Mouse (Mus musculus) hindbrain, embryonic 13.5 days (tissue): ENCODE data around the gene Gng3. TPM values are rescaled to one million over a fixed set of nuclear protein-coding genes. Genes with fewer than 3 reads are reported as not detected.
"Not testable (repeated sequence)": the region's sequence is repeated elsewhere in the genome, so short reads cannot be mapped to it uniquely, and the experiment has no call there.

Experiments used
- ATAC-seq: fragments of 200-750 bp; cut with Nextera tagmentation; 2 replicates; pipeline ENCODE4 v1.8.0; 2017; ENCODE audit warnings: moderate TSS enrichment; ENCODE audit not compliant: low FRiP score
- H3K27ac ChIP-seq: fragments of 300-500 bp; sonication (generic); 2 replicates; pipeline ENCODE4 v1.5.1; 2015; ENCODE audit warnings: inconsistent platforms, mild to moderate bottlenecking, moderate library complexity
- H3K27me3 ChIP-seq: fragments of 300-500 bp; sonication (generic); 2 replicates; pipeline ENCODE4 v1.6.1; 2015; ENCODE audit warnings: mild to moderate bottlenecking, inconsistent platforms
- H3K36me3 ChIP-seq: fragments of 300-500 bp; sonication (generic); 2 replicates; pipeline ENCODE4 v1.6.1; 2015; ENCODE audit warnings: mild to moderate bottlenecking, inconsistent platforms
- H3K4me1 ChIP-seq: fragments of 300-500 bp; sonication (generic); replicated peaks from 2 replicates; pipeline ENCODE4 v1.6.1; 2015; ENCODE audit warnings: inconsistent platforms
- H3K4me2 ChIP-seq: fragments of 300-500 bp; sonication (generic); 2 replicates; pipeline ENCODE4 v1.6.1; 2015; ENCODE audit warnings: inconsistent platforms, mild to moderate bottlenecking, moderate library complexity
- H3K4me3 ChIP-seq: fragments of 300-500 bp; sonication (generic); 2 replicates; pipeline ENCODE4 v1.5.1; 2015; ENCODE audit warnings: mild to moderate bottlenecking, inconsistent platforms
- H3K9ac ChIP-seq: fragments of 300-500 bp; sonication (generic); 2 replicates; pipeline ENCODE4 v1.6.1; 2015; ENCODE audit warnings: mild to moderate bottlenecking, inconsistent platforms
- H3K9me3 ChIP-seq: fragments of 300-500 bp; sonication (generic); 2 replicates; pipeline ENCODE4 v1.6.1; 2016; ENCODE audit warnings: inconsistent platforms
- WGBS: fragments of 180-500 bp; shearing (Covaris S2); methylation state at CpG from one replicate; pipeline ENCODE4 v1.1.7; 2015; 5-methylcytosine and 5-hydroxymethylcytosine counted together
- polyA plus RNA-seq: library from polyadenylated mRNA; unstranded; fragments of >200 nt; fragmentation: Nextera tagmentation; extraction: Ambion mirVana; gene quantifications from 2 replicates; pipeline ENCODE4 v1.2.1, GENCODE M21; 2015

Gene Gng3
- polyA plus RNA-seq, 1 experiment from 2014 or later: 346 TPM

GRCm38 (mm10) chr19:8870381-8870780 lies 31.4 kb upstream of the Gng3 start:
- Histone ChIP-seq H3K4me2 (peak overlapping the region; percentile 54), H3K4me1 (peaks cover 18% of the 10 kb centered on the region), H3K36me3 (peaks cover 24% of the 10 kb centered on the region)
- H3K9me3 ChIP-seq, H3K27me3 ChIP-seq, H3K9ac ChIP-seq, H3K27ac ChIP-seq, ATAC-seq, H3K4me3 ChIP-seq: not testable (repeated sequence)
- WGBS: 80% methylated on average over 3 of the region's 3 CpGs

- H3K4me1 ChIP-seq: no peaks in the 10 kb centered on the region
- ATAC-seq: no peak
- 84% methylated on average over 6 of the region's 6 CpGs for WGBS
- no peaks in the 10 kb centered on the region for H3K27me3 ChIP-seq
- no peaks in the 10 kb centered on the region for H3K36me3 ChIP-seq
- no peak overlapping the region for H3K4me3 ChIP-seq
- no peak overlapping the region for H3K27ac ChIP-seq
- no peaks in the 10 kb centered on the region for H3K9me3 ChIP-seq
- no peak overlapping the region for H3K9ac ChIP-seq
- no peak overlapping the region for H3K4me2 ChIP-seq
Measured at GRCm38 (mm10) chr19:8864265-8864664, 25.3 kb upstream of the Gng3 start.

GRCm38 (mm10) chr19:8859018-8859417 lies 20.0 kb upstream of the Gng3 start:
- 22% methylated on average over 1 of the region's 1 CpGs for WGBS
- Histone ChIP-seq H3K4me2 (no peak overlapping the region), H3K4me3 (no peak overlapping the region), H3K27ac (no peak overlapping the region), H3K9me3 (no peaks in the 10 kb centered on the region), H3K9ac (no peak overlapping the region), H3K4me1 (no peaks in the 10 kb centered on the region), H3K36me3 (no peaks in the 10 kb centered on the region), H3K27me3 (no peaks in the 10 kb centered on the region)
- no peak for ATAC-seq

GRCm38 (mm10) chr19:8857689-8858088 lies 18.7 kb upstream of the Gng3 start:
- no peak overlapping the region for H3K9ac ChIP-seq
- no peak overlapping the region for H3K27ac ChIP-seq
- ATAC-seq: no peak
- no peaks in the 10 kb centered on the region for H3K9me3 ChIP-seq
- H3K4me2 ChIP-seq: no peak overlapping the region
- H3K36me3 ChIP-seq: no peaks in the 10 kb centered on the region
- 42% methylated on average over 4 of the region's 4 CpGs for WGBS
- H3K4me1 ChIP-seq: no peaks in the 10 kb centered on the region
- no peaks in the 10 kb centered on the region for H3K27me3 ChIP-seq
- no peak overlapping the region for H3K4me3 ChIP-seq

GRCm38 (mm10) chr19:8853117-8853516 lies 14.1 kb upstream of the Gng3 start:
- peaks cover 13% of the 10 kb centered on the region for H3K36me3 ChIP-seq
- H3K4me3 ChIP-seq: no peak overlapping the region
- 86% methylated on average over 3 of the region's 3 CpGs for WGBS
- ATAC-seq: no peak
- H3K4me2 ChIP-seq: no peak overlapping the region
- H3K27ac ChIP-seq: no peak overlapping the region
- no peak overlapping the region for H3K9ac ChIP-seq
- no peaks in the 10 kb centered on the region for H3K27me3 ChIP-seq
- peaks cover 5% of the 10 kb centered on the region; the same call in 1 of the 2 replicates for H3K4me1 ChIP-seq
- no peaks in the 10 kb centered on the region for H3K9me3 ChIP-seq

GRCm38 (mm10) chr19:8852236-8852928 lies 13.4 kb upstream of the Gng3 start:
- 62% methylated on average over 10 of the region's 10 CpGs for WGBS
- Histone ChIP-seq H3K36me3 (peaks cover 20% of the 10 kb centered on the region), H3K9me3 (no peaks in the 10 kb centered on the region), H3K9ac (peak overlapping the region; percentile 19; the same call in 1 of the 2 replicates), H3K4me1 (peaks cover 5% of the 10 kb centered on the region; the same call in 1 of the 2 replicates), H3K27ac (no peak overlapping the region), H3K27me3 (no peaks in the 10 kb centered on the region), H3K4me2 (no peak overlapping the region), H3K4me3 (no peak overlapping the region)
- no peak for ATAC-seq

GRCm38 (mm10) chr19:8851639-8852038 lies 12.6 kb upstream of the Gng3 start:
- no peak for ATAC-seq
- WGBS: 58% methylated on average over 7 of the region's 7 CpGs
- no peak overlapping the region for H3K4me3 ChIP-seq
- peaks cover 28% of the 10 kb centered on the region for H3K36me3 ChIP-seq
- no peak overlapping the region for H3K27ac ChIP-seq
- H3K27me3 ChIP-seq: no peaks in the 10 kb centered on the region
- H3K9ac ChIP-seq: peak overlapping the region; percentile 19; the same call in 1 of the 2 replicates
- H3K9me3 ChIP-seq: no peaks in the 10 kb centered on the region
- peaks cover 5% of the 10 kb centered on the region; the same call in 1 of the 2 replicates for H3K4me1 ChIP-seq
- no peak overlapping the region for H3K4me2 ChIP-seq

GRCm38 (mm10) chr19:8850402-8850901 lies 11.5 kb upstream of the Gng3 start, which contains the start of gene Lrrn4cl:
Gene Lrrn4cl, plus strand, starts transcription at chr19:8850768.
- Histone ChIP-seq H3K36me3 (peaks cover 40% of the 10 kb centered on the region), H3K9ac (peak within 1 kb of the TSS; percentile 43; the same call in 1 of the 2 replicates), H3K4me3 (no peak within 1 kb of the TSS), H3K4me1 (peaks cover 5% of the 10 kb centered on the region; the same call in 1 of the 2 replicates), H3K27me3 (no peaks in the 10 kb centered on the region), H3K27ac (0 out of 2 replicates have a peak within 1 kb of the TSS, but pooled peaks have one; percentile 23), H3K4me2 (no peak within 1 kb of the TSS), H3K9me3 (no peaks in the 10 kb centered on the region)
- ATAC-seq: no peak
- WGBS: 35% methylated on average over 7 of the region's 7 CpGs

GRCm38 (mm10) chr19:8848356-8848755 lies 9.4 kb upstream of the Gng3 start:
- peaks cover 49% of the 10 kb centered on the region for H3K36me3 ChIP-seq
- WGBS: 85% methylated on average over 5 of the region's 5 CpGs

GRCm38 (mm10) chr19:8844371-8845129 lies 5.6 kb upstream of the Gng3 start:
- no peaks in the 10 kb centered on the region for H3K27me3 ChIP-seq
- WGBS: 59% methylated on average over 5 of the region's 5 CpGs
- no peak overlapping the region for H3K27ac ChIP-seq
- no peak for ATAC-seq
- H3K9ac ChIP-seq: no peak overlapping the region
- peaks cover 61% of the 10 kb centered on the region for H3K36me3 ChIP-seq
- H3K4me1 ChIP-seq: peaks cover 21% of the 10 kb centered on the region
- no peaks in the 10 kb centered on the region for H3K9me3 ChIP-seq
- H3K4me2 ChIP-seq: no peak overlapping the region
- H3K4me3 ChIP-seq: no peak overlapping the region

More at GRCm38 (mm10) chr19:8848356-8848755, 9.4 kb upstream of the Gng3 start:
- Histone ChIP-seq H3K9ac (no peak overlapping the region), H3K4me1 (peaks cover 5% of the 10 kb centered on the region; the same call in 1 of the 2 replicates), H3K4me3 (no peak overlapping the region), H3K27ac (no peak overlapping the region), H3K9me3 (no peaks in the 10 kb centered on the region), H3K27me3 (no peaks in the 10 kb centered on the region), H3K4me2 (no peak overlapping the region)
- no peak for ATAC-seq

GRCm38 (mm10) chr19:8842961-8843360 lies 4.0 kb upstream of the Gng3 start:
- H3K4me1 ChIP-seq: peaks cover 34% of the 10 kb centered on the region
- ATAC-seq: no peak
- no peak overlapping the region for H3K27ac ChIP-seq
- no peaks in the 10 kb centered on the region for H3K9me3 ChIP-seq
- no peak overlapping the region for H3K9ac ChIP-seq
- WGBS: 89% methylated on average over 6 of the region's 6 CpGs
- H3K4me2 ChIP-seq: no peak overlapping the region
- H3K36me3 ChIP-seq: peaks cover 47% of the 10 kb centered on the region
- no peaks in the 10 kb centered on the region for H3K27me3 ChIP-seq
- H3K4me3 ChIP-seq: no peak overlapping the region

GRCm38 (mm10) chr19:8841012-8841411 lies 2.0 kb upstream of the Gng3 start:
- 93% methylated on average over 7 of the region's 7 CpGs for WGBS
- Histone ChIP-seq H3K36me3 (peaks cover 31% of the 10 kb centered on the region), H3K27me3 (no peaks in the 10 kb centered on the region), H3K4me3 (peak overlapping the region; percentile 74), H3K27ac (peak overlapping the region; percentile 99), H3K4me1 (peaks cover 45% of the 10 kb centered on the region), H3K9me3 (no peaks in the 10 kb centered on the region), H3K4me2 (peak overlapping the region; percentile 81), H3K9ac (peak overlapping the region; percentile 94)
- no peak for ATAC-seq
